Mouse (Mus musculus): ENCODE data around the gene Abcg1. TPM values are rescaled to one million over a fixed set of nuclear protein-coding genes. Genes with fewer than 3 reads are reported as not detected.

Abcg1 gene
- polyA plus RNA-seq, 1 experiment: 12.0 TPM

GRCm38 (mm10) chr17:31079078-31079840 lies 21.8 kb downstream of the Abcg1 start:
- DNase-seq (ENCODE audit: low read depth): no peak

- no peak for DNase-seq (ENCODE audit: low read depth)
Measured at GRCm38 (mm10) chr17:31082296-31083078, 25.0 kb downstream of the Abcg1 start.

GRCm38 (mm10) chr17:31085519-31085918 lies 28.0 kb downstream of the Abcg1 start:
- DNase-seq (ENCODE audit: low read depth): no peak

GRCm38 (mm10) chr17:31086196-31086595 lies 28.7 kb downstream of the Abcg1 start:
- peak; percentile 38 for DNase-seq (ENCODE audit: low read depth)

- DNase-seq (ENCODE audit: low read depth): no peak
Measured at GRCm38 (mm10) chr17:31088711-31089110, 31.2 kb downstream of the Abcg1 start.

GRCm38 (mm10) chr17:31089848-31090247 lies 32.4 kb downstream of the Abcg1 start:
- no peak for DNase-seq (ENCODE audit: low read depth)

GRCm38 (mm10) chr17:31091023-31091735 lies 33.7 kb downstream of the Abcg1 start:
- no peak for DNase-seq (ENCODE audit: low read depth)

- DNase-seq (ENCODE audit: low read depth): no peak
Measured at GRCm38 (mm10) chr17:31094781-31095180, 37.3 kb downstream of the Abcg1 start.

- DNase-seq (ENCODE audit: low read depth): no peak
Measured at GRCm38 (mm10) chr17:31095570-31095969, 38.1 kb downstream of the Abcg1 start.

GRCm38 (mm10) chr17:31096893-31097292 lies 39.4 kb downstream of the Abcg1 start:
- DNase-seq (ENCODE audit: low read depth): no peak

- DNase-seq (ENCODE audit: low read depth): no peak
Measured at GRCm38 (mm10) chr17:31098788-31099187, 41.3 kb downstream of the Abcg1 start.

GRCm38 (mm10) chr17:31103007-31103570 lies 45.6 kb downstream of the Abcg1 start:
- no peak for DNase-seq (ENCODE audit: low read depth)

- DNase-seq (ENCODE audit: low read depth): no peak
Measured at GRCm38 (mm10) chr17:31103823-31104222, 46.3 kb downstream of the Abcg1 start.

GRCm38 (mm10) chr17:31108388-31108787 lies 50.9 kb downstream of the Abcg1 start:
- no peak for DNase-seq (ENCODE audit: low read depth)

- DNase-seq (ENCODE audit: low read depth): no peak
Measured at GRCm38 (mm10) chr17:31113191-31113856, 55.8 kb downstream of the Abcg1 start.

- no peak for DNase-seq (ENCODE audit: low read depth)
Measured at GRCm38 (mm10) chr17:31116063-31116462, 58.6 kb downstream of the Abcg1 start.

- no peak for DNase-seq (ENCODE audit: low read depth)
Measured at GRCm38 (mm10) chr17:31117946-31118345, 60.5 kb downstream of the Abcg1 start.

- no peak for DNase-seq (ENCODE audit: low read depth)
Measured at GRCm38 (mm10) chr17:31119429-31119828, 62.0 kb downstream of the Abcg1 start.

- DNase-seq (ENCODE audit: low read depth): no peak
Measured at GRCm38 (mm10) chr17:31121975-31122374, 64.5 kb downstream of the Abcg1 start.

- DNase-seq (ENCODE audit: low read depth): no peak
Measured at GRCm38 (mm10) chr17:31125548-31126266, 68.2 kb downstream of the Abcg1 start.

Measured in gonadal fat pad, adult 2 months (tissue).